Mouse (Mus musculus) right cerebral cortex, adult 2 months (tissue): ENCODE measurements around the gene Slc2a4.

Experiments
- DNase-seq, 2 experiments: peaks; one replicate each; pipeline ENCODE4 v3.0.0; 2021 to 2022; ENCODE audit warnings: low spot score in 2 of 2

Slc2a4 gene

GRCm38 (mm10) chr11:69901406-69901846 lies 46.6 kb downstream of the Slc2a4 start:
- peak; percentile 98 for DNase-seq

GRCm38 (mm10) chr11:69900471-69901405 lies 47.2 kb downstream of the Slc2a4 start, which contains the start of the genes 2810408A11Rik and Neurl4:
Gene 2810408A11Rik (minus strand): TSS chr11:69900987.
Gene Neurl4 (plus strand): TSS chr11:69901072.
- DNase-seq: peak; percentile 88 to 91

- no peak for DNase-seq
Observed at GRCm38 (mm10) chr11:69899870-69900269, 48.1 kb downstream of the Slc2a4 start.

- no peak for DNase-seq
Observed at GRCm38 (mm10) chr11:69895291-69895690, 52.7 kb downstream of the Slc2a4 start, which contains the start of gene Acap1. Gene Acap1 (minus strand): TSS chr11:69895539.

- DNase-seq: no peak
Observed at GRCm38 (mm10) chr11:69894671-69895070, 53.3 kb downstream of the Slc2a4 start.
